Mouse (Mus musculus) thymus, postnatal 4 days (tissue): ENCODE measurements around the gene Lgsn.

Experiments
- DNase-seq: peaks from one replicate; pipeline ENCODE4 v3.0.0; 2021

Lgsn gene

GRCm38 (mm10) chr1:31176101-31176500 lies at the start of gene Lgsn:
Gene Lgsn, plus strand, starts transcription at chr1:31176401.
- no peak for DNase-seq

DNA sequence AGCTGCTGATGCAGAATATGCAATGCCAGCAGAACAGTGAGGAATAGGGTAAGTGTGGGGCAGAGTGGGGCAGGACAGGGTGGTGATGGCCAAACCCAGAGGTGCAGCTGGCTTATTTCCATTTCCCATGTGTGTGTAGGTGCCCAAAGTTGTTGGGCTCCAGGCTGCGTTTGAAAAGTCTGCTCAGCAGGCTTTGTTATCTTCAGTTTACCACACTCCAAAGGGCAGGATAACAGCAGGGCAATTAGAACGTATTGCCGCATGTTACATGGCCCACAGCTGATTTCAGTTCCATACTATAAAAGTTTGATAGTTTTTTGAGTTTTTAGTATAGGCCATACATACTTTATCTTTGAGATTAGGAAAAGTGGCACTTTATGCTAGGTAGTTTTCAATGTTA lies 37.8 kb upstream of the Lgsn start:
- no peak for DNase-seq

GRCm38 (mm10) chr1:31142288-31143094 lies 33.7 kb upstream of the Lgsn start:
- no peak for DNase-seq

GRCm38 (mm10) chr1:31143571-31143970 lies 32.6 kb upstream of the Lgsn start:
- no peak for DNase-seq

- no peak for DNase-seq
Measured at GRCm38 (mm10) chr1:31149671-31150070, 26.5 kb upstream of the Lgsn start.

- no peak for DNase-seq
Measured at GRCm38 (mm10) chr1:31150546-31150945, 25.7 kb upstream of the Lgsn start.

GRCm38 (mm10) chr1:31152799-31153426 lies 23.3 kb upstream of the Lgsn start:
- no peak for DNase-seq

- DNase-seq = peak; percentile 43
Measured at GRCm38 (mm10) chr1:31153793-31154349, 22.3 kb upstream of the Lgsn start.

DNA sequence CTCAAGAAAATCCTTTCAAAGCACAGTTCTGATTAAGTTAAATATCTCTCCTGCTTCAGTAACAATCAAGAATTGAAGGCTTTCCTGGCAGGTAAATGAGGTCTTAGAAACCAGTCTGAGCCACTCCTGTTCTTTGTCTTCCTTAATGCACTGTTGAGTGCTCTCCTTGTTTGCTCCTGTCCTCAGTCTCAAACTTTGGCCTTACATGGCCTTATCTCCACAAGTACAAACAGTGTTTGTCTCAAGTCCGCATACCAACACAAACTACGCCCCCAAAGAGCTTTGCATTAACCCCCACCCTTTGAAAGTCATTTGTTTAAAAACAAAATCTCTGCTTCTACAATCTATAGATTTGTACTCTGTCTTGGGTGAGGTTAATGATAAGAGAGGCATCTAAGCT lies 20.0 kb upstream of the Lgsn start:
- no peak for DNase-seq

DNA sequence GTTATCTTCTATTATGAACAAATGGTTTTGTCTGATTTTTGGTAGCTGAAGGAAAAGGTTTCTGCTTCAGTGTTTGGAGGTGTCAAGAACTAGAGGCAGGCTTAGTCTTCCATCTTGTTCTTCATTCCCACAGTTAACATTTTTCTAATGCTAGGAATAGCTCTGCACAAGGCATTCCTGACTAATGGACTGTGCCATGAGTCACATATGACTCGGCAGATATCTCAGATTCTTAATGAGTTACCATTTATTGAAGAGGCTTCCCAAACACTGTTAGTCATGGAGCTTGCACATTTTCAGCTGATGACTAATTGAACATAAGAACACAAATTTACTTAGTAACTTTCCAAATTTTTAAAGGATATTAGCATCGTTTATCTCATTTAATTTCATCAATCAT lies 19.3 kb upstream of the Lgsn start:
- DNase-seq = no peak

DNA sequence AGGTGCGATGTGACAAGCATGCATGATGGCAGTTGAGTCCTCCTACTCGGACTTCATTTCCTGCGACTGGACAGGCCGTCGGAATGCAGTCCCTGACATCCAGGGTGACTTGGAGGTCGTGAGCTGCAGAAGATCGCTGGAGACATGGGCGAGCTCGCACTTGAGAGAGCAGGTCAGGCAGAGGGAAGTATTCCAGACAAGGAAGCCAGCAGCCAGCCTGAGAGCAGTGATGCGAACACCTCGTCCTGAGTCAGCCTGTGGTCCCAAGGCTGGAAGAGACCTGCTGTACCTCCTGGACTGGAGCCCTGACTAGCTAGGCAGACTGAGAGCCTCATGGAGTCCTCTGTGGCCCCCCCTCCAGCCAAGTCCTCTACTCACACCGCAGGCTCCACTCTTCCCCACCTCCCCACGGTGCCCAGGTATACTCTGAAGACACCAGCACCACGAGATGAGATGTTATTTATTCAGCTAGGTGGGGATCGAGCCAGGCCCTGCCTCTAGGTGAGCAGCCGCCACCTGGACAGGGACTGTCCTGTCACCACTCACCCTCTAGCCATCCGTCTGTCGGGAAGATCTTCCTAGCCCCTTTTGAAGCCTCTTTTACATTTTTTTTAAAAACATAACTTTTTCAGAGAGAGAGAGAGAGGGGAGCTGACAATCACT lies 11.5 kb upstream of the Lgsn start:
- DNase-seq = no peak

DNA sequence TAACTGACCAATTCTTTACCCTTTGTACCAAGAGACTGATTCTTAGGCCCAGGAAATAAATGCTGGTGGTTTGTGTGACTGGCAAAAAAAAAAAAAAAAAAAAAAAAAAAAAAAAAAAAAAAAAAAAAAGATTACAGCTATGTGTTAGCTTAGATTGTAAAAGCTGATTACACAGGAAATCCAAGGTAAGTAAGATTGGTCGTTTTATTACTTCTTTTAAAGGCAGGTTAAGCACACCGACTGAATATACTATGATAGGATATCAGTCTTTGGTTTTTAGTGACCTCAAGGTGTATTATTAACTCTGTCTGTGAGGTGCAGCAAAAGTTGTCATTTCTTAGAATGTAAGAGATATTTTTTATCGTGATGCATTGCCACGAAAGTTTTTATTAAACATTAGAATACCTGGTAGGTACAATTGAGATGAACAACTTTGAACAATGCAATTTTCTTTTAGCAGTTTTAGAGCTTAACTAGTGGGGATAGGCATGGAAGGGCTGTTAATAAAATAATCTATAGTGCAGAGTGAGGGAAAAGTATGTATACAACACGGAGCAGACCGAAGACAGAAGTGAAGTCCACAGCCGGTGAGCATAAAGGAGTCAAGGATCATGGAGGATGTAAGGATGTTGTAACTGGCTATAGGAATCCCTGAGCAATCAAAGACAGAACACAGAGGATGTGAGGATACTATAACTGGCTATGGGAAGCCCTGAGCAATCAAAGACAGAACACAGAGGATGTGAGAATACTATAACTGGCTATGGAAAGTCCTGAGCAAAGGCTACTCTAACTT lies 10.7 kb upstream of the Lgsn start:
- no peak for DNase-seq

DNA sequence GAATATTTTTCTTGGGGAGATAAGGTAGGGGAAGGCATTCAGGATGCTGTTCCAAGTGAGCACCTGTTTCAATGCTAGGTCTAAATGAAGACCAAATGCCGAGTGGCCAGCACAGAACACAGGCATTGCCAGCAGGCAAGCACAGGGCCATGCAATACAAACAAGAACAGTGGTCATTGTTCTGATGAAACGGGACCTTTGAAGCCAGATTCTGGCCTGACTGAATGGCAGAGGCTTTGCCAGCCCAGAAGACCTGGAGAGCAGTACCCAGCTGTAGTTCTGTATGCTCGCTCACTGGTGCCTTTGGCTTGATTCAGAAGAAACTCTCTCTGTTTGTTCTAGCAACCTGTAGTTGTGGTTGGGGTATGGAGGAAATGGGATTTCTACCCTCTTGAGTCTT lies 800 bp upstream of the Lgsn start:
- DNase-seq = no peak

DNA sequence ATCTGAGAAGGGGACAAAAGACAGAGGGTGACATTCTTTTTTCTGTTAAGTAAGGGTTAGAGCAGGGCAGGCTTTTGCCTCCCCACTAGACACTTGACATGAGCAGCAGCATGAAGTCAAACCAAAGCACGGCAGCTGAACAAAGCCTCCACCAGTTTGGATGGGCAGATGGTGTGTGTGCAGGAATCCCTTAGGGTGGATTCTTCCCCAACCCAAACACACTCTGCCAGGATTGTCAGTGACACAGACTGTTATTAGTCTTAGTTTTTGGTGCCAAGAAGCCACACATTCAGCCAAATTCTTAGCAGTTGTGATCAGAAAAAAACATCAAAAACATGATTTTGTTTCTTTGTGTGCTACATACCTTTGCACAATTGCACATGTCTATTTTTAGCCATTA lies 2.1 kb downstream of the Lgsn start:
- no peak for DNase-seq

GRCm38 (mm10) chr1:31190237-31190866 lies 14.2 kb downstream of the Lgsn start:
- no peak for DNase-seq

DNA sequence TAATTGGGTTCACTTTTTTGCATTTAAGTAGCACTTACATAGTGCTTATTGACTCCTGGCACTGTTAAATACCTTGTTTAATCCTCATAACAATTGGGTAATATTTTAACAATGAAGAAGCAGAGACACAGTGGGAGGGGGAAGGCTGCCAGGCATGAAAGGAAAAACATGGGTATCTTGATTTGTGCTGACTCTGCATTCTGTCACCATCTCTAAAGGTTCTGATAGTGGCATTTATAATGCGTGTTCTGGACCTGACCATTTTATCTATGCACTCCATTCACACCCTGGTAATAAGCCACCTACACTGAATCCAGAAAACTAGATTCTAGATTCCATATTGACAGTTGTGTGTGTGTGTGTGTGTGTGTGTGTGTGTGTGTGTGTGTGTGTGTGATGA lies 19.4 kb downstream of the Lgsn start:
- no peak for DNase-seq

GRCm38 (mm10) chr1:31196959-31197358 lies 20.8 kb downstream of the Lgsn start:
- no peak for DNase-seq

DNA sequence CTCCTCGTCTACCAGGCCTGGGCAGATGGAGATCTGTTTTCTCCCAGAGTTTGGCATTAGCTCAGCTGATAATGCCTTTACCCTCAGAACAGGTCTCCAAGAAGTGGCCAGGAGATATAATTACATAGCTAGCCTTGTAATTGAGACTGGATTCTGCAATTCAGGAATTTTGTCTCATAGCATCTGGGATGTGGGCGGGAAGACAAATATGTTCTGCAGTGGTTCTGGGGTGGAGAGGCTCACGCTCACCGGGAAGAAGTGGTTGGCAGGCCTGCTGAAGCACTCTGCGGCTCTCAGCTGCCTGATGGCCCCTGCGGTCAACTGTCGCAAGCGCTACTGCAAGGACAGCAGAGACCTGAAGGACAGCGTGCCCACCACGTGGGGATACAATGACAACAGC lies 27.6 kb downstream of the Lgsn start:
- DNase-seq = no peak

GRCm38 (mm10) chr1:31205346-31205745 lies 29.1 kb downstream of the Lgsn start:
- DNase-seq = no peak

- no peak for DNase-seq
Measured at GRCm38 (mm10) chr1:31205770-31206169, 29.6 kb downstream of the Lgsn start.

GRCm38 (mm10) chr1:31210144-31210543 lies 33.9 kb downstream of the Lgsn start:
- peak; percentile 39 for DNase-seq

DNA sequence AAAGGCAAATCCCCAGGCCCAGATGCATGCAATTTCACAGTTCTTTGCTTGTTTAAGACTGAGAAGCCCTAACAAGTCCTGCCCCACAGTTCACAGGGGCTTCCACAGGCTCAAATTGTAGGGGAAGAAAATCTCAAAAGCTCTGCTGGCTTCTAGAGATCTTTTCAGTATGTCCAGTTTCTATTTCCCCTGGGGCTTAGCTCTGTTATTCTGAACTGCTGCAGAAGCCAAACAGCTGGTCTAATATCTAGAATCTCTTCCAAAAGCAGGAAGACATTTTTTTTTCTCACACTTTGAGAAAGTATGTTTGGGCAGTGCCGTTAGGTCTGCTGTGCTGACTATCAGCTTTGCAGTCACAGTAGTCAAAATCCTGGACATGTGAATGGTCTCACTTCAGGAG lies 38.6 kb downstream of the Lgsn start:
- no peak for DNase-seq
